Mouse (Mus musculus): ENCODE results near the gene Syngr2.

Syngr2 gene

DNA sequence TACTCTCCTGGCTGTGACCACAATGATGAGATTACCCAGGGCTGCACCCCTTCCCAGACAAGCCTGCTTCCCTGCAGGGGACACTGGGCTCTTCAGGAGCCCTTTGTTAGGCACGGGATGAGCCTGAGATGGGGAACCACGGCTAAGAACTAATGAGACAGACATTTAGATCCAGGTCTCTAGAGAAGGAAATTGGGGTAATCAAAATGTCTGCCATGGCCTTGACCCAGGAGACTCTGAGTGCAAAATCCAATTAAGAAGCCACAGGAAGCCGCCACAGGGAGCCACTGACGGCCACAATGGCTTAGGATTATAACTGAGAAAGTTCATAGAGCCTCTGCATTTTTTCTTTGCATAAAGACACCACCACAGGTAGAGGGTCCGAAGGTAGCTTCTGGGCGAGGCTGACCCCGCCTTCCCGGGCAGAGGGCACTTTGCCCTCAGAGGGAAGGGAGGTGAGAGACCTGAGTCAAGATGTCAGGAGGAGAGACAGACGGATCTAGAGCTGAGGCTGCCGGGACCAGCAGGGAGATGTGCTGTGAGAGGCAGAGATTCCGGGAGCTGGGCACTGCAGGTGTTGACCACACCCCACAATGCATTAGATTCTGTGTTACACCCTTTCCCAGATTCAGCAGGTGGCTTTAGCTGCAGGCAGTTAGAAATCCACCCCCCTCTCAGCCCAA is 53.8 kb downstream of the Syngr2 start:
- no peak for DNase-seq (ENCODE audit: low read depth, low spot score)
